Mouse (Mus musculus) neural tube, embryonic 14.5 days (tissue): ENCODE measurements around the gene Hnrnpc. TPM values are rescaled to one million over a fixed set of nuclear protein-coding genes. Genes with fewer than 3 reads are reported as not detected.

Experiments used
- ATAC-seq: fragments of 200-750 bp; cut with Nextera tagmentation; 2 replicates; pipeline ENCODE4 v1.8.0; 2017; ENCODE audit warnings: low read depth, mild to moderate bottlenecking, moderate TSS enrichment, moderate library complexity
- H3K27ac ChIP-seq: fragments of 300-500 bp; sonication (generic); 2 replicates; pipeline ENCODE4 v1.5.1; 2014; ENCODE audit warnings: low read depth, mild to moderate bottlenecking, control low read depth, low read length, moderate library complexity, mixed read lengths
- H3K27me3 ChIP-seq: fragments of 300-500 bp; sonication (generic); 2 replicates; pipeline ENCODE4 v1.6.1; 2014; ENCODE audit warnings: low read length; ENCODE audit not compliant: control insufficient read depth, insufficient read depth
- H3K36me3 ChIP-seq: fragments of 300-500 bp; sonication (generic); 2 replicates; pipeline ENCODE4 v1.6.1; 2014; ENCODE audit warnings: low read length, mixed read lengths; ENCODE audit not compliant: control insufficient read depth, insufficient read depth
- H3K4me1 ChIP-seq: fragments of 300-500 bp; sonication (generic); 2 replicates; pipeline ENCODE4 v1.6.1; 2014; ENCODE audit warnings: low read length; ENCODE audit not compliant: control insufficient read depth, insufficient read depth
- H3K4me2 ChIP-seq: fragments of 300-500 bp; sonication (generic); 2 replicates; pipeline ENCODE4 v1.6.1; 2014; ENCODE audit warnings: mild to moderate bottlenecking, low read depth, low read length, control low read depth
- H3K4me3 ChIP-seq: fragments of 300-500 bp; sonication (generic); 2 replicates; pipeline ENCODE4 v1.5.1; 2014; ENCODE audit warnings: low read depth, low read length, control low read depth, mixed read lengths
- H3K9ac ChIP-seq: fragments of 300-500 bp; sonication (generic); replicated peaks from 2 replicates; pipeline ENCODE4 v1.6.1; 2014; ENCODE audit warnings: low read depth, mild to moderate bottlenecking, control low read depth, low read length, mixed read lengths
- H3K9me3 ChIP-seq: fragments of 300-500 bp; sonication (generic); 2 replicates; pipeline ENCODE4 v1.6.1; 2016; ENCODE audit warnings: low read length; ENCODE audit not compliant: control insufficient read depth
- WGBS: fragments of 180-500 bp; shearing (Covaris S2); extraction: QIAGEN DNeasy Blood & Tissue Kit; methylation state at CpG from one replicate; pipeline ENCODE4 v1.1.7; 2014; 5-methylcytosine and 5-hydroxymethylcytosine counted together
- polyA plus RNA-seq: library from polyadenylated mRNA; unstranded; fragments of >200 nt; fragmentation: Nextera tagmentation; extraction: Ambion mirVana; gene quantifications from 2 replicates; pipeline ENCODE4 v1.2.1, GENCODE M21; 2014

The Hnrnpc gene
- polyA plus RNA-seq: 432 and 490 TPM in 2 replicates

DNA sequence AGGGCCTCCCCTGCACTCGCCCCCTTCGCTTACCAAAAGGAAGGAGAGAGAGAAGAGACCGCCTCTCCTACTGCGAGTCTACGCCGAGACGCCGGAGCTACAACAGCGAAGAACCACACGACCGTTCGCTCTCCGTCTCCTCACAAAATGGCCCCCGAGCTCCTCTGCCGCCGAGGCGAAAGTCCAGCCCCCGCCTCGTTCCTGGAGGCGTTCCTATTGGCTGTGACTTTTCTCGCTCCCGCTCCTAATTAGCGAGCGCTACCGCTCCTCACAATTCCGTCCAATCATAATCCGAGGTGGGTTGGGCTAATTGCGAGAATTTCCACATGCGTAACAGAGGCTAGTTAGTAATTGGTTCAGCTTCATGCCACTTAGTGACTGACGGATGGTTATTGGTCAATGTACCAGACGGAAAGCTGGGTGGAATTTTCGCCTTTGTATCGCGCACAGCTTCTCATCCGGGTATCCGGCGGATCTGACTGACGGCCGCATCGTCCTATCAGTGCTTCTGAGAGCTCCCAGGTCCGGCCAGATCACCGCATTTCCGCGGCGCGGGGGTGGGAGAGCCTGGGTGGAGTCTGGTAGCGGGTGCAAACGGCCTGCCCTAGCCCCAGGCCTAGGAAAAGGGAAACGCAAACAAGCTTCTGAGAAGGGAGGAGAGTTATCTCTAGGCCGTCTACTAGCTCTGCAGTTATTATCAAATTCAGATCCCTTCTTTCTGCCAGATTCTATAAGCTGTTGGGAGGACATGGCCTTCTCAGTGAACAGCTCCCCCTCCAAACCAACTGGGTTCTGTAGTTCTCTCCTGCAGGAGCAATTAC lies at the start of gene Hnrnpc:
Gene Hnrnpc (minus strand): TSS at position 173 of the 821 bp plus-strand sequence.
- Histone ChIP-seq H3K4me1 (peaks cover 24% of the 10 kb centered on the region), H3K4me2 (peak within 1 kb of the TSS; percentile 60), H3K27ac (peak within 1 kb of the TSS; percentile 95), H3K36me3 (no peaks in the 10 kb centered on the region), H3K9me3 (no peaks in the 10 kb centered on the region), H3K27me3 (no peaks in the 10 kb centered on the region), H3K4me3 (peak within 1 kb of the TSS; percentile 80), H3K9ac (peak within 1 kb of the TSS; percentile 98)
- WGBS: under 1% methylated on average over 49 of the region's 50 CpGs
- peak; percentile 98 for ATAC-seq

GRCm38 (mm10) chr14:52152613-52153012 lies 48.8 kb upstream of the Hnrnpc start:
- Histone ChIP-seq H3K36me3 (no peaks in the 10 kb centered on the region), H3K4me2 (no peak overlapping the region), H3K4me3 (no peak overlapping the region), H3K9ac (no peak overlapping the region), H3K4me1 (no peaks in the 10 kb centered on the region), H3K27ac (no peak overlapping the region), H3K27me3 (no peaks in the 10 kb centered on the region), H3K9me3 (no peaks in the 10 kb centered on the region)
- 43% methylated on average over 3 of the region's 3 CpGs for WGBS
- ATAC-seq: no peak

- no peak overlapping the region for H3K27ac ChIP-seq
- no peak overlapping the region for H3K4me2 ChIP-seq
- H3K4me1 ChIP-seq: no peaks in the 10 kb centered on the region
- no peak overlapping the region for H3K9ac ChIP-seq
- no peaks in the 10 kb centered on the region for H3K9me3 ChIP-seq
- no peaks in the 10 kb centered on the region for H3K27me3 ChIP-seq
- no peak overlapping the region for H3K4me3 ChIP-seq
- ATAC-seq: no peak
- WGBS: 33% methylated on average over 7 of the region's 7 CpGs
- no peaks in the 10 kb centered on the region for H3K36me3 ChIP-seq
These were observed 48.4 kb upstream of the Hnrnpc start for GRCm38 (mm10) chr14:52152179-52152578.

GRCm38 (mm10) chr14:52149888-52150287 lies 46.1 kb upstream of the Hnrnpc start:
- no peak overlapping the region for H3K4me2 ChIP-seq
- no peak for ATAC-seq
- H3K4me3 ChIP-seq: no peak overlapping the region
- H3K27me3 ChIP-seq: no peaks in the 10 kb centered on the region
- no peaks in the 10 kb centered on the region for H3K36me3 ChIP-seq
- no peaks in the 10 kb centered on the region for H3K4me1 ChIP-seq
- H3K9ac ChIP-seq: no peak overlapping the region
- no peaks in the 10 kb centered on the region for H3K9me3 ChIP-seq
- no peak overlapping the region for H3K27ac ChIP-seq
- 53% methylated on average over 4 of the region's 4 CpGs for WGBS

- Histone ChIP-seq H3K4me2 (no peak overlapping the region), H3K9me3 (no peaks in the 10 kb centered on the region), H3K9ac (no peak overlapping the region), H3K36me3 (no peaks in the 10 kb centered on the region), H3K4me1 (no peaks in the 10 kb centered on the region), H3K27me3 (no peaks in the 10 kb centered on the region), H3K27ac (no peak overlapping the region), H3K4me3 (no peak overlapping the region)
- 70% methylated on average over 4 of the region's 4 CpGs for WGBS
- ATAC-seq: no peak
These were observed 42.7 kb upstream of the Hnrnpc start for GRCm38 (mm10) chr14:52146540-52146939.

- Histone ChIP-seq H3K4me1 (no peaks in the 10 kb centered on the region), H3K9ac (no peak overlapping the region), H3K4me3 (no peak overlapping the region), H3K4me2 (no peak overlapping the region), H3K36me3 (no peaks in the 10 kb centered on the region), H3K27me3 (no peaks in the 10 kb centered on the region), H3K27ac (no peak overlapping the region), H3K9me3 (no peaks in the 10 kb centered on the region)
- ATAC-seq: no peak
- WGBS: 79% methylated on average over 4 of the region's 4 CpGs
These were observed 40.3 kb upstream of the Hnrnpc start for GRCm38 (mm10) chr14:52144165-52144564.

DNA sequence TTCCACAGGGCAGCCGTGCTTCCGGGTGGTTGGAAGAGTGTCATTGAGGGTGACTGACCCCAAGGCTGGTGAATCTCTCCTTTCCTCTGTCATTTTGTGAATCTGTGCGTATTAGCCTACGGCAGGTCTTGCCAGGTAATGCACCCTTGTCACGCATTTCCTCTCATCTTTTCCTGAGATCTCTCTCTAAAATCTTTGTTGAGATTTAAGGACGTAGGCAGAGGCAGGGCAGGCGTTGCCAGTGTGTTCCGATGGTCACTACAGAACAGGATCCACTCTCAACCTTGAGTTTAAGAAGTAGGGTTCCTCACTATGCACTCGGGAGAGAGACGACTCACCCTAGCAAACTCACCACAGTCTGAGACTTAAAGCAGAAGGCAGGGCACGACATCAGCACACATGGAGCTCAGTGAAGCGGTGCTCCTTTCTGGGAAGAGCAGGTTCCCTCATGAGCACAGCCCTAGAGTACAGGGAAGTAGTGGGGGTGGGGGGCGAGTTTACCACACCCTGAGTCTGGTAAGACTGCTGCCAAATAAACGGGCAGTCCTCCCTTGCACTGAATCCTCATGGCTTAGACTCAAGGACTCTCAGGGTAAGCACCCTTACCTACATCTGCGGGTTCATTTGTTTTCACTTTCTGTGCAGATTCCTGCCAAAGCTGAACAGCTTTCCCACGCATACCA lies 37.8 kb upstream of the Hnrnpc start:
- WGBS: 75% methylated on average over 16 of the region's 16 CpGs
- no peaks in the 10 kb centered on the region for H3K9me3 ChIP-seq
- no peak overlapping the region for H3K27ac ChIP-seq
- H3K4me3 ChIP-seq: no peak overlapping the region
- H3K4me1 ChIP-seq: no peaks in the 10 kb centered on the region
- no peaks in the 10 kb centered on the region for H3K27me3 ChIP-seq
- no peak for ATAC-seq
- no peaks in the 10 kb centered on the region for H3K36me3 ChIP-seq
- no peak overlapping the region for H3K4me2 ChIP-seq
- no peak overlapping the region for H3K9ac ChIP-seq

- H3K9ac ChIP-seq: no peak overlapping the region
- H3K36me3 ChIP-seq: no peaks in the 10 kb centered on the region
- H3K4me2 ChIP-seq: no peak overlapping the region
- ATAC-seq: no peak
- H3K27me3 ChIP-seq: no peaks in the 10 kb centered on the region
- no peak overlapping the region for H3K4me3 ChIP-seq
- no peak overlapping the region for H3K27ac ChIP-seq
- H3K9me3 ChIP-seq: no peaks in the 10 kb centered on the region
- WGBS: 52% methylated on average over 19 of the region's 19 CpGs
- H3K4me1 ChIP-seq: no peaks in the 10 kb centered on the region
These were observed 37.0 kb upstream of the Hnrnpc start for GRCm38 (mm10) chr14:52140577-52141444.
